Mouse (Mus musculus): ENCODE data around the gene Urad. TPM values are rescaled to one million over a fixed set of nuclear protein-coding genes. Genes with fewer than 3 reads are reported as not detected.
A peak's percentile ranks its signal among the peaks of the same experiment; 100 is the strongest.

Urad gene
- total RNA-seq, 2 experiments from 2014 or later, result not detected

- ATAC-seq (replicated peaks; ENCODE audit: low FRiP score, low TSS enrichment, poor library complexity, severe bottlenecking), result no peak
Measured at GRCm38 (mm10) chr5:147302746-147303400, 19.4 kb downstream of the Urad start.

DNA sequence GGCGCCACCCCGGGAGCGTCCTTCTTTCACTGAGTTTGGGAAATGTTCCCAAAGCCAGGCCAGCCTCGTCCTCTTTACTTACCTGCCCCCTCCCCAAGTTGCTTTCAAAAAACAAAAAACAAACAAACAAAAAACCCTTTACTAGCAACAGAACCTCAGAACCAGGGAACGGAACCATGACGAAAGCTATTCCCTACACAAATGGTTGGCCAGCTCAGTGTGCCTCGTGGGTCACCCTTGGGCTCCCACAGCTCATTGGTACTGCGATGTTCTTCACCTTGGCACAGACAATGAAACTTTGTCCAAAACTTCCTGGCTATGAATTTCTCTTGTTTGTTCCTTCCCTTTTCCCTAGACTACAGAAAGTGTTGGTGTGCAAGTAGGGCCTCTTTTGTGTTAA is 20.1 kb downstream of the Urad start:
- no peak for ATAC-seq (replicated peaks; ENCODE audit: low FRiP score, low TSS enrichment, poor library complexity, severe bottlenecking)

DNA sequence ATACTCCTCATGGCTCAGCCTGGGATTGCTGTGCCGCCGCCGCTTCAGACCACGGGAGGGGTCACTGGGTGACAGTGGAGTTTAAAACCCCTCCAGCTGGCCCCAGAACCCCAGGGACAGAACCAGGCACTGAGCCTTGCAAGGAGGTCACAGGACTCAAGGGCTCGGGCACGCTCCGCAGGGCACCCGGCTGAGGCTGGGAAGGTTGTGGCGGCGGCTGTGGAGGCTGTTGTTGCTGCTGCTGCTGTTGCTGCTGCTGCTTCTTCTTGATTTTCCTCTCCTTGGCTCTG is 20.5 kb downstream of the Urad start:
- ATAC-seq (replicated peaks; ENCODE audit: low FRiP score, low TSS enrichment, poor library complexity, severe bottlenecking), result no peak

DNA sequence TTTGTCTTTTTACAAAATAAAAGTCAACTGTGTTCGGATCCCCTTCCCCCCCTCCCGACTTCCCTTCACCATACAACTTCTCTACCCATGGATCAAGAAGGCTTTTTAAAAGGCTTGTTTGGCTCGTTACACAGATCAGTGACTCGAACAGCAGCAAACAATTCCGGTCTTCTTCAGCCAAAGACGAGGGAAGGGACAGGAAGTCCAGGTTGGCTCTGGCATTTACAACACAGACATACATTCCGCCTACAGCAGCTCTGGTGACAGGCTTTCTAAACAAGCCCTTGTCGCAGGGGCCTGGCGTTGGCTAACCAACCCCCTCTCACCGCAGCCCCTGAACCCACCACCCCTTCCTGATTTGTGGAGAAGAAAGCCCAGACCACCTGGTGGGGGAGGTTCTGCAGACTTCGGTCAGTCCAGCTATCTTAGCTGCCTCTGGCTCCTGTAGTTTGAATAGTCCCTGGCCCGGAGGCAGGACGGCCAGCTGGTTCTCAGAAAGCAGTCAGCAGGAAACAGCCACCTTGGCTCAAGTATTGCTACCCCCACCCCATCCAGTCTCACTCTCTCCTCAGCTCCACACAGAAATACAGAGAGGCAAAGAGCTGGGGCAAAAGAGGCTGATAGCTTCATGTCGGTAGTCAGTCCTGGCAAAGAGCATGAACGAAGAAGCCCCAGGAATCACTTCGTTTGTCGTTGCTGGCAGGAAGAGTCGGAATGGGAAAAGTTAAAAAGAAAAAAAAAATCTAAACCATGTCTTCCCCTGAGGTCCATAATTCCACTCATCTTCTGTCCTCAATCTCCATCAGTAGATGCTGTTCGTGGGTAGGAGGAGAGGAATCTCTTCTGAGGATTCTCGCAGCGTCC is 21.1 kb downstream of the Urad start:
- ATAC-seq (replicated peaks; ENCODE audit: low FRiP score, low TSS enrichment, poor library complexity, severe bottlenecking), result no peak

DNA sequence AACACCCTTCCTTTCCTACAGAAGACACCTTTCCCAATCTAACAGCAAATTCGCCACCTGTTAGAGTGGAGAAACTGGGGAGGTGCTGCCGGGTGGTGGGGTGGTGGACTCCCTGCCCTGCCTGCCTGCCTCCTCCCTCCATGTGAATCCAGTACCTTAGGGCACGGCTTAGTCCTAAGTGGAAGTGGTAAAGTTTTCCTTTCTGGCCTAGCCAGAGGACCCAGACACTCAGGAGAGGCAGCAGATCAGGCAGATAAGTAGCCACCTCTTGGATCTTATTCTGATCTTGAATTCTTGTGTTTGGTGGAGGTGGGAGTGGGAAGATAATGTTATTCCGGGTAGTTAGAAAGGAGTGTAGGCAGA is 22.3 kb downstream of the Urad start:
- ATAC-seq (replicated peaks; ENCODE audit: low FRiP score, low TSS enrichment, poor library complexity, severe bottlenecking), result no peak

DNA sequence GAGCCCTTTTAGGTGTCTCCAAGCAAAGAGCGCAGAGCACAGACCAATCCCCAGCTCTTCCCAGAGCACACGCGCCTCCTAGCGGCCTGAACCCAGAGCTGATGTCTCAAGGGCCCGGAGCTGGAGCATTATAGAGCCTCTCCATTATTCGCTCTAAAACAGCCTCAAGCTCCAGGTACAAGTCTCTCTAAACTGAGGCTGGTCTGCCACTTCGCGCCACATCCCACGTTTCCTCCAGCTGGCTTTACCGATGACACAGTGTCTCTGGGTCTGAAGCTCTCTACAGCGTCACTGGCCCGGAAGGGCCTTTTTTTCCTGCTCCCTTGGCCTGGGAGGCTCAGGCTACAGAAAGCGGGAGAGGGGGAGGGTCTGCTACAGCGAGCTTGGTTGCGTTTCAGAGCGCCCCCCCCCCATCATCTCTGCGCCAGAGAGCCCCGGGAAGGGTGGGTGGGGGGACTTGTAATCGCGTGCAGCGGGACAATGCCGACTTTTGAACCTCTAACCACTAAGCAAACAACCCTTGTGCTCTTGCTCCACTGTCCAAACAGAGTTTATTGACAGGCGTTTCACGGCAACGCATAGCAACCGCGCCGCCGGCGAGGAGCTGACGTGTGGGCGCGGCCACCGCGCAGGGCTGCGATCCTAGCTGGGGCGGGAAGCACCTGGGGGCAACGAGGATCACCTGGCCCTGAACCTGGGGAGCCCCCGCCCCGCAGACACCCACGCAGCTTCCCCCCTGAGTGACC is 22.8 kb downstream of the Urad start:
- ATAC-seq (replicated peaks; ENCODE audit: low FRiP score, low TSS enrichment, poor library complexity, severe bottlenecking), result peak; percentile 94

- ATAC-seq (replicated peaks; ENCODE audit: low FRiP score, low TSS enrichment, poor library complexity, severe bottlenecking), result no peak
Measured at GRCm38 (mm10) chr5:147297249-147297648, 25.0 kb downstream of the Urad start.

- ATAC-seq (replicated peaks; ENCODE audit: low FRiP score, low TSS enrichment, poor library complexity, severe bottlenecking), result no peak
Measured at GRCm38 (mm10) chr5:147294121-147294520, 28.1 kb downstream of the Urad start.

DNA sequence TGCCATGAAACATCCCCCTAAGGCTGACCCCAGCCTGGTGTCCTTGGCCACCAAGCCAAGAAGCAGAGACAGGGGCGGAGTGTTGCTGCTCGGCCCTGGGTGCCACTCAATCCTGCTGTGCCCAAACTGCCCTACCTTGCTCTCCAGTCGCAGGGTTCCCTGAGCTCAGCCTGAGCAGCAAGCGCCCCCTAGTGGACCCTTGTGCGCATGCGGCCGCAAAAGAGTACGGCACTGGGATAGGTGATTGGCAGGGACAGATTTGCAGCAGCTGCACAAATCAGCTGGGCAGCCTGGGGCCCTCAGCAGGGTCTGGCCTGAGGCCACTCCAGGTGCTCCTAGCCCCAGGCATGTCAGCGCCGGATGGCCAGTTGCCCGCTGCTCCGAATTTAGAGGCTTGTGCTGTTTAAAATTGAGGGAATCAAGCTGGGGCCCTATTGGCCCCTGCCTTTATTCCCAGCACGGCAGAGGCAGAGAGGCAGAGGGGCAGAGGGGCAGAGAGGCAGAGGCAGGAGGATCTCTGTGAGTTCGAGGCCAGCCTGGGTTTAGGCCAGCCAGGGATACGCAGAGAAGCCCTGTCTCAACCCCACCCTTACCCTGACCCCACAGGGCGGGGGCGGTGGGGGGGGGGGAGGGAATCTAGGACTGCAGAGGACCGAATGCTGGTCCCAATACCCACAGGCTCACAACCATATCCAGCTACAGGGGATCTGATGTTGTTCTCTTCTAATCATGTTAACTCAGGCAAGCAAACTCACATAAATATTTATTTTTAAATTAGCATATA is 28.9 kb downstream of the Urad start:
- ATAC-seq (replicated peaks; ENCODE audit: low FRiP score, low TSS enrichment, poor library complexity, severe bottlenecking), result peak; percentile 98

- peak; percentile 34; the same call in 1 of the 2 replicates for ATAC-seq (replicated peaks; ENCODE audit: low FRiP score, low TSS enrichment, poor library complexity, severe bottlenecking)
Measured at GRCm38 (mm10) chr5:147292506-147293120, 29.6 kb downstream of the Urad start.

GRCm38 (mm10) chr5:147291764-147292505 is 30.3 kb downstream of the Urad start:
- ATAC-seq (replicated peaks; ENCODE audit: low FRiP score, low TSS enrichment, poor library complexity, severe bottlenecking), result no peak

DNA sequence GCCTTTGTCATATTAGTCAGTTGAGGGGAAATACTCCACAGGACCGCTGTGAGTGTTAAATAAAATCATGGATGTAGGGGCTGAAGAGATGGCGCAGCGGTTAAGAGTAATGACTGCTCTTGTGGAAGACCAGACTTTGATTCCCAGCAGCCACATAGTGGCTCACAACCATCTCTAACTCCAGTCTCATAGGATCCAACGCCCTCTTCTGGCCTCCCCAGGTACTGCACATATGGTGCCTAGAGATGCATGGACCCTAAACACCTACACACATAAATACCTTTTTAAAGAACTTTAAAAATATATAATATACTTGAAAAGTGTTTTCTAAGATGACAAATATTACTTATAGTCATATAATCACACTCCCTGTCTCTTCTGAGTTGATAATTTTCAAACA is 37.9 kb downstream of the Urad start:
- ATAC-seq (replicated peaks; ENCODE audit: low FRiP score, low TSS enrichment, poor library complexity, severe bottlenecking), result no peak

GRCm38 (mm10) chr5:147277547-147277925 is 44.7 kb downstream of the Urad start:
- no peak for ATAC-seq (replicated peaks; ENCODE audit: low FRiP score, low TSS enrichment, poor library complexity, severe bottlenecking)

GRCm38 (mm10) chr5:147276701-147277546 is 45.3 kb downstream of the Urad start:
- no peak for ATAC-seq (replicated peaks; ENCODE audit: low FRiP score, low TSS enrichment, poor library complexity, severe bottlenecking)

DNA sequence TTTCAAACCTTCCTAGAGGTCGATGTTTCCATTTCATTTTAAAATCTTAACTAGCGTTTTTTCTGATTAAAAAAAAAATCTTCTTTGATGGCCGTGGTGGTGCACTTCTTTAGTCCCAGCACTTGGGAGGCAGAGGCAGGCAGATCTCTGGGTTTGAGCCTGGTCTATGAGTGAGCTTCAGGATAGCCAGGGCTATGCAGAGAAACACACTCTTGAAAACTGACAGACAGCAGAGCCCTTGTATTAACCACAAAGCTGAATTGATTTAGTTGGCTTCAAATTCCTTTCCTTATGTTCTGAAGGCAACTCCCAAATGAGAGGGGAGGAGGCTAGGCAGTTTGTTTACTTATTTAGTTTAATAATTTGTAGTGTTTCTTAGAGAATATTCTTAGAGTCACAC is 46.5 kb downstream of the Urad start:
- ATAC-seq (replicated peaks; ENCODE audit: low FRiP score, low TSS enrichment, poor library complexity, severe bottlenecking), result no peak

DNA sequence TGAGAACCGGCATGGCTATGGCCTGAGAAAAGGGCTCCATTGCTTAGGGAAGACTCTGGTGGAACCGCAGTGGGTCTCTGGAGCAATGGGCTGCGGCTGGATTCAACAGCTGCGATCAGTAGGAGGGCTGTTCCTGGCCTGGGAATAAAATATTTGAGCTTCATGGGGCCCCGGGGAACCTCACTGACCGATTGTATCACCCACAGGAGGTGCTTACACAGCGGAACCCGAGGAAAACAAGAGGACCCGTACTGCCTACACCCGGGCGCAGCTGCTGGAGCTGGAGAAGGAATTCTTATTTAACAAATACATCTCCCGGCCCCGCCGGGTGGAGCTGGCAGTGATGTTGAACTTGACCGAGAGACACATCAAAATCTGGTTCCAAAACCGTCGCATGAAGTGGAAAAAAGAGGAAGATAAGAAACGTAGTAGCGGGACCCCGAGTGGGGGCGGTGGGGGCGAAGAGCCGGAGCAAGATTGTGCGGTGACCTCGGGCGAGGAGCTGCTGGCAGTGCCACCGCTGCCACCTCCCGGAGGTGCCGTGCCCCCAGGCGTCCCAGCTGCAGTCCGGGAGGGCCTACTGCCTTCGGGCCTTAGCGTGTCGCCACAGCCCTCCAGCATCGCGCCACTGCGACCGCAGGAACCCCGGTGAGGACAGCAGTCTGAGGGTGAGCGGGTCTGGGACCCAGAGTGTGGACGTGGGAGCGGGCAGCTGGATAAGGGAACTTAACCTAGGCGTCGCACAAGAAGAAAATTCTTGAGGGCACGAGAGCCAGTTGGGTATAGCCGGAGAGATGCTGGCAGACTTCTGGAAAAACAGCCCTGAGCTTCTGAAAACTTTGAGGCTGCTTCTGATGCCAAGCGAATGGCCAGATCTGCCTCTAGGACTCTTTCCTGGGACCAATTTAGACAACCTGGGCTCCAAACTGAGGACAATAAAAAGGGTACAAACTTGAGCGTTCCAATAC is 47.8 kb downstream of the Urad start:
- 0 out of 2 replicates have a peak, but pooled peaks have one; percentile 9 for ATAC-seq (replicated peaks; ENCODE audit: low FRiP score, low TSS enrichment, poor library complexity, severe bottlenecking)
